Mouse (Mus musculus): ENCODE measurements around the gene Rbm8a.

The Rbm8a gene

GRCm38 (mm10) chr3:96669727-96670468 lies 40.2 kb downstream of the Rbm8a start, which contains the start of gene Ankrd35:
Gene Ankrd35 (plus strand): TSS chr3:96670131.
- peak; percentile 67 to 83 for DNase-seq (ENCODE audit: low spot score in 2 of 2)

- DNase-seq (ENCODE audit: low spot score in 2 of 2): no peak
These were observed 41.8 kb downstream of the Rbm8a start for GRCm38 (mm10) chr3:96671519-96671918.

- DNase-seq (ENCODE audit: low spot score in 2 of 2): no peak
These were observed 43.8 kb downstream of the Rbm8a start for GRCm38 (mm10) chr3:96673514-96673913.

- peak; percentile 37 to 65 for DNase-seq (ENCODE audit: low spot score in 2 of 2)
These were observed 44.7 kb downstream of the Rbm8a start for GRCm38 (mm10) chr3:96674442-96674841.

GRCm38 (mm10) chr3:96675171-96675570 lies 45.4 kb downstream of the Rbm8a start:
- DNase-seq (ENCODE audit: low spot score in 2 of 2): no peak

- DNase-seq (ENCODE audit: low spot score in 2 of 2): no peak
These were observed 46.0 kb downstream of the Rbm8a start for GRCm38 (mm10) chr3:96675690-96676089.

GRCm38 (mm10) chr3:96678456-96678855 lies 48.7 kb downstream of the Rbm8a start:
- DNase-seq (ENCODE audit: low spot score in 2 of 2): no peak

GRCm38 (mm10) chr3:96679159-96679674 lies 49.5 kb downstream of the Rbm8a start:
- peak; percentile 59 to 62 for DNase-seq (ENCODE audit: low spot score in 2 of 2)

GRCm38 (mm10) chr3:96680269-96680956 lies 50.7 kb downstream of the Rbm8a start:
- DNase-seq (ENCODE audit: low spot score in 2 of 2): no peak

Measured in urinary bladder, postnatal 36 days (tissue).